Mouse (Mus musculus) ES-Bruce4 (cell line): ENCODE measurements at regions not wholly inside any gene's neighbourhood (a gene's known extent, or its start where the extent isn't known, plus 50 kb on each side); places are given as distances from the start of the nearest gene placed in this dataset.
"Not testable (repeated sequence)": the region's sequence is repeated elsewhere in the genome, so short reads cannot be mapped to it uniquely, and the experiment has no call there.

ENCODE experiments used
- CTCF ChIP-seq: IDR thresholded peaks from one replicate; pipeline ENCODE4 v1.8.1; 2011; ENCODE audit warnings: low read depth, low read length
- EP300 ChIP-seq: IDR thresholded peaks from 2 replicates; pipeline ENCODE4 v1.6.1; 2011; ENCODE audit warnings: low read depth, low read length; ENCODE audit not compliant: insufficient read depth
- POLR2A ChIP-seq: IDR thresholded peaks from one replicate; pipeline ENCODE4 v1.8.1; 2011; ENCODE audit warnings: low read length; ENCODE audit not compliant: insufficient read depth

DNA sequence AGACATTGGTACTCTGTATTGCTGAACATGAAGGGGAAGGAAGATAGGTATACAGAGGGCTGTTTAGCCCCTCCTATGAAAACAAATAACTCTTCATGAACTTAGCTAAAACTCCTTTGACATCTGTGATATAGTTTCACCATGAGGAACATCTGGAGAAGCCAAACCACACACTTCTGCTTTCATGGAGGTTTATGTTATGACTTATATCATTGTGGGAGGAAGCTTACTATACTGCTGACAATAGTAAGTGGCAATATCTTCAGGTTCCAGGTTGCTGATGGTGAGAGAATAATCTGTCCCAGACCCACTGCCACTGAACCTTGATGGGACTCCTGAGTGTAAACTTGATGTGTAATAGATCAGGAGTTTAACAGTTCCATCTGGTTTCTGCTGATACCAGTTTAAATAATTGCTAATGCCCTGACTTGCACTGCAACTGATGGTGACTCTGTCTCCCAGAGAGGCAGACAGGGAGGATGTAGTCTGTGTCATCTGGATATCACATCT lies 1168.8 kb upstream of the Tacstd2 start:
- not testable (repeated sequence) for TF ChIP-seq POLR2A, CTCF, EP300
